Mouse (Mus musculus) adipocyte (in vitro differentiated cells): ENCODE measurements around the gene Kcnj6.

Experiments used
- DNase-seq: peaks from one replicate; pipeline ENCODE4 v3.0.0-alpha.2; 2016; ENCODE audit warnings: low spot score

Kcnj6 gene

DNA sequence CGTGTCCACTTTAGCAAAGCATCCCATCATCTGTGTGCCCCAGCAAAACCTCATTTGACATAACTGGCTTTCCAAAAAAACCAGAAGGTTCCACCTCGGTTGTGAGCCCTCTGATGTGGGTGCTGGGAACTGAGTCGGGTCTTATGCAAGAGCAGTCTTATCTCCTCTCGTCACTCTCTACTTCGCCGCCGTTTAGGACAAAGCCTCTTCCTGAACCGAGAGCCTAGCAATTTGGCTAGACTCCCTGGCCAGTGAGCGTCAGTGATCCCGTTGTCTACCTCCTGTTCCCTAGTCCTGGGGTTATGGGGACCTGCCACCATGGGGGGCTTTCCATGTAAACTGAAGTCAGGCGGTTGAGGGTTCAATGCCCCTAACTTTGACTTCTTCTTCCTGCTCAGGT is 280.4 kb downstream of the Kcnj6 start:
- no peak for DNase-seq

DNA sequence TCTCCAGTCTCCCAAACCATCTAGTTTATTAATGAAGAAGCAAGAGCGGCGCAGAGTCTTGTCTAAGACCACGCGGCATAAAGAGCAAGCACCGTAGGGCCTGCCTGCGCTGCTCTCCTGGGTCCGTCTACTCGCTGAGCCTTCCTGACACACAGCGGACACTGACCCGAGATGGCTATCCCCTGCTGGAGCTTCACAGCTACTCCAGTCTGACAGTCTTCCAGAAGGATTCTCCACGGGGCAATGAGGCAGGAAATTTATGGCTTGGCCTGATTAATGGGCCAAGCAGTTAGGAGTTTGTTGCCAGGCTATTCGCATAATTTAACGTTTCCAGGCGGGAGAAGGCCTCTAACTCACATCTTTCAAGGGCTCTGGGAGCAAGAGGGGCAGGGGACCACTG is 283.0 kb downstream of the Kcnj6 start:
- DNase-seq: no peak

DNA sequence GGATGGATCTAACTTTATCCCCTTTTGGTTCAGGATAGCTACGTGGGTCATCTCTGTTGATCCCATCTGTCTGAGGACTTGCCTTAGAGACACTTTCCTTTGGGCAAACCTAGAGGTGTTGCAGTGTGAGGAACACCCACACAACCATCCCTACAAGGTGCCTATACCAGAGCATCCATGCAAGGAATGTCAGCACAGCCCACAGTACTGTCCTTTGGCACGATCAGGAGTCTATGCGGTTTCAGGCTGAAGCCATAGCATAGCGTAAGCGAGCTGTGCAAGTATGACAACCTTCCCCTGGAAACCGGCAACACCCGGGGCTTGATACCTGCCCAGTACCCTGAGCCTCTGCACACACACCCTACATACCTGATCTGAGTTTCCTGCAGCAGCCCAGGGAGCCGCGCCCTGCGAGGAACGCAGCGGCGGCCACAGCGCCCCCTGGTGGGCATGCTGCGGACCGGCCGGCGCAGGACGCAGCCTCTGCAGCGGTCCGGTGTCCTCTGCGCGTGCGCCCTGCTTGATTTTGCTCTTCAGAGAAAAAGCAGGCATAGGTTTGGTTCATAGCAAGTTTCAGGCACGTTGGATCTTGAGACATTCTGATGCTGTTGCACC is 283.9 kb downstream of the Kcnj6 start:
- DNase-seq: no peak

DNA sequence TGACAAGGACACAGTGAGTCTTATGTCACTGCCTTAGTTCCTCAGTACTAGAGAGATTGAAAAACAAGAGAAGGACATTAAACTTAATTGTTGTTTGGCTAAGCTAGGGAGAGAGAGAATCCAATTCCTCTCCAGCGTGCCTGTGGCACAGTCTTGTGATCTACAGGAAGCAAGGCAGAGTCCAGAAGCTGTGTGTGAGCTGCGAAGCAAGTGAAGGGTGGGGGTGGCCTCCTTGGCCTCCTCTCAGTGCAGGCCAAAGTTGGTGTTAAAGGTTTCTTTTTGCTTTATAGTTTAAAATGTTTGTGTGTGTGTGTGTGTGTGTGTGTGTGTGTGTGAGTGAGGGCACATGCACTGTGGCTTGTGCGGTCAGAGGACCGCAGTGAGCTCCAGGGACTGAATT is 295.5 kb downstream of the Kcnj6 start:
- peak; percentile 61 for DNase-seq

DNA sequence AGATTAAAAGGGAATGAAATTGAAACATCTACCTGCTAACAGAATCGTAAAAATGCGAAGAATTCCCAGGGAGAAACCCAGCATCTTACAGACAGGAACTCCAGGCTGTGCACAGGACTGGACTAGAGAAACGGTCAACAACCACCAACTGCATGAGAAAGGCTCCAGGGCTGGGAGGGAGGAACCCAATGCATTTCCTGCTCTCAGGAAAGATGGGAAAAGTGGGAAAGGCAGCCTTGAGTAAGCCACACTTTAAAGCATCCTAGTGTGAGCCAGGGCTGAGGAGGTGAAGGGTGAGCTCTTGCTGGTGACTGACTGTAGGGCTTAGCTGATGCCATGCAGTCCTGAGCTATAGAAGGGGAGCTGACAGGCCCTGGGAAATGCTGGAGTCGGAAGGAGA is 296.4 kb downstream of the Kcnj6 start:
- DNase-seq: peak; percentile 38
